Mouse (Mus musculus) ES-E14 (cell line): Measurements from ENCODE around the gene Slc25a26. TPM values are rescaled to one million over a fixed set of nuclear protein-coding genes. Genes with fewer than 3 reads are reported as not detected.
A peak's percentile ranks its signal among the peaks of the same experiment; 100 is the strongest.

Source experiments
- DNase-seq: peaks from one replicate; pipeline ENCODE4 v3.0.0-alpha.2; 2013; ENCODE audit warnings: low read depth, low spot score
- H3K27ac ChIP-seq: 2 replicates; pipeline ENCODE4 v1.5.1; 2012; ENCODE audit warnings: low read depth, mild to moderate bottlenecking, low read length, moderate library complexity, mixed read lengths; ENCODE audit not compliant: poor library complexity, insufficient read depth, severe bottlenecking
- H3K36me3 ChIP-seq: 2 replicates; pipeline ENCODE4 v1.6.1; 2012; ENCODE audit warnings: mild to moderate bottlenecking, low read length, moderate library complexity, mixed read lengths; ENCODE audit not compliant: control insufficient read depth, poor library complexity, insufficient read depth, severe bottlenecking
- H3K4me1 ChIP-seq, 2 experiments: fragments of 150-350 bp in 1 of 2; sonication (generic) in 1 of 2; 2 replicates each; pipeline ENCODE4 v1.6.1; 2012; ENCODE audit warnings: low read length in 2 of 2, mild to moderate bottlenecking in 1 of 2, mixed read lengths in 1 of 2; ENCODE audit not compliant: control insufficient read depth in 2 of 2, insufficient read depth in 2 of 2, poor library complexity in 1 of 2
- H3K4me3 ChIP-seq, 2 experiments: fragments of 150-350 bp in 1 of 2; sonication (generic) in 1 of 2; 2 replicates each; pipeline ENCODE4 v1.5.1; 2012; ENCODE audit warnings: low read length in 2 of 2, low read depth in 1 of 2, mild to moderate bottlenecking in 1 of 2, mixed read lengths in 1 of 2; ENCODE audit not compliant: insufficient read depth in 1 of 2, poor library complexity in 1 of 2, severe bottlenecking in 1 of 2
- H3K9ac ChIP-seq: 2 replicates; pipeline ENCODE4 v1.6.1; 2012; ENCODE audit warnings: low read depth, mild to moderate bottlenecking, low read length, mixed read lengths; ENCODE audit not compliant: poor library complexity, insufficient read depth, severe bottlenecking
- H3K9me3 ChIP-seq: fragments of 150-350 bp; sonication (generic); 2 replicates; pipeline ENCODE4 v1.6.1; 2012; ENCODE audit warnings: low read depth, mild to moderate bottlenecking, low read length; ENCODE audit not compliant: control insufficient read depth, insufficient read depth
- CHD2 ChIP-seq: IDR thresholded peaks from 2 replicates; pipeline ENCODE4 v1.6.1; 2014; ENCODE audit warnings: mild to moderate bottlenecking, low read depth, low read length, inconsistent platforms
- HCFC1 ChIP-seq: IDR thresholded peaks from 2 replicates; pipeline ENCODE4 v1.6.1; 2012; ENCODE audit warnings: low read length, inconsistent platforms, borderline replicate concordance; ENCODE audit not compliant: insufficient read depth
- MAFK ChIP-seq: IDR thresholded peaks from 2 replicates; pipeline ENCODE4 v1.6.1; 2014; ENCODE audit warnings: mild to moderate bottlenecking, low read depth, low read length, inconsistent platforms; ENCODE audit not compliant: insufficient read depth
- ZC3H11A ChIP-seq: IDR thresholded peaks from 2 replicates; pipeline ENCODE4 v1.6.1; 2012; ENCODE audit warnings: low read depth, mild to moderate bottlenecking, inconsistent platforms, low read length, borderline replicate concordance
- ZNF384 ChIP-seq: IDR thresholded peaks from 2 replicates; pipeline ENCODE4 v1.6.1; 2012; ENCODE audit warnings: low read depth, low read length, inconsistent platforms
- in situ Hi-C, 2 experiments: fragments of 600-800 bp; cut with MboI; formaldehyde crosslinking; loops; one replicate each; pipeline ENCODE4 v1.15.1; 2025; ENCODE audit warnings: low sequenced_read_pairs in 2 of 2, inconsistent platforms in 1 of 2; ENCODE audit not compliant: unreplicated experiment in 2 of 2
- total RNA-seq: library from RNA; depleted of rRNA; stranded (reverse); fragments of 300-350 nt; gene quantifications from 2 replicates; pipeline ENCODE4 v1.2.3, GENCODE M21; 2012; rRNA removed

Slc25a26 gene
- 9.8 and 12.2 TPM in 2 replicates for total RNA-seq

DNA sequence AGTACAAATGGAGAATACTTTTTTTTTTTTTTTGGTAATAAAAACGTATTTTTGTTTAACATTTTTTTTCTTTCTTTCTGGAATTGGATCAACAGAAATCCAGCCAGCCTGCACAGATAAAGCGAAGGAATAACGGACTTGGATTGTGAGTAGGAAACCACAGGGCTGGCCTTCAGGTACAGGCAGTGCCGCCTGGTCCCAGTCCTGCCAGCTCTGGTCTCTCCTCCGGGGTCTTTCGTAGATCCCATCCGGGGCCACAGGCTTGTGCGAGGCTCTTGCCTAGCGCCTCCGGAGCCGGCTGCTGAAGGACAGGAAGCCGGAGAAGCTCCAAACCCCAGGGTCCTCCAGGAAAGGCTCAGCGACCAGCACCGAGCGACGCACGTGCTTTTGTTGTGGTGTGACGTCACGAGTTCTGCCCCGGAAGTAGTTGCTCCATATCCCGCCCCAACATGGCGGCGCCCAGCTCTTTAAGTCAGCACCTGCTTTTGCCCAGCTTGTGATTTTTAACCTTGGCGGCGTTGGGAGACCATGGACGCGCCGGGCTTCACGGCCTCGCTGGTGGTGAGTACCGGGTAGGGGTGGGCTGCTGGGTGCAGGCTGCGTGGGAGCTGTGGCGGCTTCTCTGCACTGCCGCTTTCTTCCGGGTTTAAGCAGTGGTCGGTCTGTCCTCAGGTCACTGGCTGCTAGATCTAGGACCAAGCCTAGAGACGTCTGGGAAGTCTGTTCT lies at the start of gene Slc25a26:
Slc25a26 (plus strand) TSS at position 435 of the 727 bp plus-strand sequence.
- TF ChIP-seq ZNF384 = no peak
- peak; percentile 80 for TF ChIP-seq HCFC1
- 0 out of 2 replicates have a peak, but pooled peaks have one; percentile 54 for TF ChIP-seq CHD2
- TF ChIP-seq MAFK = no peak
- peak within 1 kb of the TSS; percentile 94 to 100 for H3K4me3 ChIP-seq
- no peaks in the 10 kb centered on the region; a peak in 1 of 4 replicates for H3K4me1 ChIP-seq
- in situ Hi-C loops = no loop called here
- DNase-seq = peak; percentile 88
- no peaks in the 10 kb centered on the region for H3K9me3 ChIP-seq
- H3K9ac ChIP-seq = peak within 1 kb of the TSS; percentile 97
- H3K27ac ChIP-seq = peak within 1 kb of the TSS; percentile 56; the same call in 1 of the 2 replicates
- H3K36me3 ChIP-seq = no peaks in the 10 kb centered on the region

DNA sequence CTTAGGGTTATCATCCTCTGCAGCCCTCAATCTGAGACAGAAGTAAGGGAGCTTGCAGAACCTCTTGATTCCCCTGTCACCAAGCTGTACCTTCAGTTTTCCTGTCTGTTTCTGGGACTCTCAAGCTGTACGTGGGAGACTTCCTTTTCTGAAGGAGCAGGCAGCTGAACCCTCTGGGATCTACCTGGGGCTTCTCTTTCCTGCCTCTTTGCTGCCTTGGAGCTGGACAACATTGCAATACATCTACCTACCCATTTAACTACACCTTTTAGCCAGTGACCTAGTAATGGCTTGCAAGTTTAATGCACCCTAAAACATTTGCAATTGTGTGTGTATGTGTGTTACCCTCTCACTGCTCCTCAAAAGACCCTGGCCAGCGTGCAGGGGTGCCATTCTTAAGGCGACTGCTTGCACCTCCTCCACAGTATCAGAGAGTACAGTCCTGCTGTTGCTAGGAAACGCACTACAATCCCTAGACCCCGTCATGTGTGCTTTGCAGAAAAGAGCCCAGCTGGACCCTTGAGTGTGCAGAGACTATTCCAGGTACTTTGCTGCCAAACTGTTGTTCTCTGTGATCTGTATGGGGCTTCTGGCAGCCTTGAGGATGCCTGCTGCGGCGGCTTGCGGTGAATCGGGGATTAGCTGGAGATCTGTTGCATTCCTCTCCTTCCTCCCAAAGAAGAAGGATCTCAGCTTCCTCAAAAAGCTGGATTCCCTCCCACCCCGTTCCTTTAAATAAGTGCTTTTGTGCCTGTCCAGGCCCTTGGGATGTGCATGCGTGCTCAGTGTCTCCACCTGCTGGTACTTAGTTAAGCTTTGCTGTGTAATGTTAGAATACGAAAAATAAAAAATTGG lies 35.9 kb upstream of the Slc25a26 start:
- no peaks in the 10 kb centered on the region for H3K9me3 ChIP-seq
- no peak overlapping the region; the same call in 1 of the 2 replicates for H3K9ac ChIP-seq
- H3K4me3 ChIP-seq = no peak overlapping the region
- no peak overlapping the region for H3K27ac ChIP-seq
- no peaks in the 10 kb centered on the region for H3K36me3 ChIP-seq
- in situ Hi-C loops = no loop called here
- DNase-seq = peak; percentile 53
- H3K4me1 ChIP-seq = no peaks in the 10 kb centered on the region
- TF ChIP-seq CHD2 (no peak), ZNF384 (no peak), MAFK (no peak), ZC3H11A (0 out of 2 replicates have a peak, but pooled peaks have one; percentile 38), HCFC1 (no peak)

DNA sequence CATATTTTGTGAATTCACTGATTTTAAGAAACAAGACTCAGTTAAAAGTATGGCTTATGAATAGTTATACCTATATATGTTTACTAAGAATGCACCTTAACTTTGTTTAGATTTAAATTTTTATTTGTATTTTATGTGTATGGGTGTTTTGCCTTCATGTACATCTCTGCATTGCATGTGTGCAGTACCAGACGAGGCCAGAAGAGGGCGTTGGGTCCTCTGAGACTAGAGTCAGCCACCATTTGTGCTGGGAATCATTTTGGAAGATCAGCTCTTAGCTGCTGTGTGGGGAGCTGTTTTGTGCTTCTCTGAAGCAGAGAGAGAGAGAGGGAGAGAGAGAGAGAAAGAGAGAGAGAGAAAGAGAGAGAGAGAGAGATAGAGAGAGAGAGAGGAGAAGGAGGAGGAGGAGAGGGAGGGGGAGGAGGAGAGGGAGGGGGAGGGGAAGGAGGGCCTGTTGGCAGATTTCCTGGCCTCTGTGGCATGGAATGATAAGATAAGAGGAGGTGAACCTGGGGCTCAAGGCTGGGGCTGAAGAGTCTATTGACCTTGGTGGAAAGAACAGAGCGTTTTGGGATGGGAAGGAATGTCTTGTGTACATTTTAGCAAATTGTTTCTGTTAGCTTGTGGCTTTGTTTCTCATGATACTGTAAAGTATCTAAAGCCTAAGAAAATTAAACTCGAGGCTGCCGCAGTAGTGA lies 33.5 kb upstream of the Slc25a26 start:
- Histone ChIP-seq H3K36me3 (no peaks in the 10 kb centered on the region), H3K4me1 (no peaks in the 10 kb centered on the region), H3K9me3 (no peaks in the 10 kb centered on the region), H3K27ac (no peak overlapping the region), H3K9ac (no peak overlapping the region), H3K4me3 (no peak overlapping the region)
- no peak for TF ChIP-seq ZNF384
- no peak for TF ChIP-seq MAFK
- peak; percentile 45; the same call in 1 of the 2 replicates for TF ChIP-seq ZC3H11A
- in situ Hi-C loops = no loop called here
- peak; percentile 64 for DNase-seq

DNA sequence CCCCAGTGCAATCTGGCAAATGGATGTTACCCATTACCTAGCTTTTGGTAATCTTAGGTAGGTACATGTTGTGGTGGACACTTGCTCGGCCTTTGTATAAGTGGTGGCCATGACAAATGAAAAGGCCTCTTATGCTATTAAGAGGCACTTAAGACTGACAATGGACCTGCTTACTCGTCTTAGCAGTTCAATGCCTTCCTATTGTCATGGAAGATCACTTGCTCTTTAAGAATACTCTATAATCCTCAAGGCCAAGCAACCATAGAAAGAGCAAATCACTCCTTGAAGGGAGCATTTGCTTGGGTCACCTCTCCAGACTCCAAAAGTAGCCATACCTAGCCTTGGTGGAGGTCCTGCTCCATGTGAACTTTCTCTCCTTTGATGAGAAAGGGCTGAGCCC lies 7.4 kb upstream of the Slc25a26 start:
- no peak for DNase-seq
- H3K27ac ChIP-seq = no peak overlapping the region
- H3K9me3 ChIP-seq = no peaks in the 10 kb centered on the region
- H3K9ac ChIP-seq = no peak overlapping the region
- H3K4me1 ChIP-seq = no peaks in the 10 kb centered on the region; a peak in 1 of 4 replicates
- H3K4me3 ChIP-seq = no peak overlapping the region
- in situ Hi-C loops = no loop called here
- TF ChIP-seq CHD2 = no peak
- no peak for TF ChIP-seq ZC3H11A
- no peak for TF ChIP-seq ZNF384
- TF ChIP-seq HCFC1 = no peak
- no peak for TF ChIP-seq MAFK
- H3K36me3 ChIP-seq = no peaks in the 10 kb centered on the region
